Mouse (Mus musculus) bone marrow macrophage, adult 2 months (primary cell): ENCODE results near the gene Tor4a.

Experiments
- CTCF ChIP-seq: IDR thresholded peaks from 2 replicates; pipeline ENCODE4 v1.5.1; 2012; ENCODE audit warnings: low read depth, mild to moderate bottlenecking, low read length, moderate library complexity
- POLR2A ChIP-seq: IDR thresholded peaks from 2 replicates; pipeline ENCODE4 v1.6.1; 2012; ENCODE audit warnings: mild to moderate bottlenecking, low read depth, low read length, borderline replicate concordance

DNA sequence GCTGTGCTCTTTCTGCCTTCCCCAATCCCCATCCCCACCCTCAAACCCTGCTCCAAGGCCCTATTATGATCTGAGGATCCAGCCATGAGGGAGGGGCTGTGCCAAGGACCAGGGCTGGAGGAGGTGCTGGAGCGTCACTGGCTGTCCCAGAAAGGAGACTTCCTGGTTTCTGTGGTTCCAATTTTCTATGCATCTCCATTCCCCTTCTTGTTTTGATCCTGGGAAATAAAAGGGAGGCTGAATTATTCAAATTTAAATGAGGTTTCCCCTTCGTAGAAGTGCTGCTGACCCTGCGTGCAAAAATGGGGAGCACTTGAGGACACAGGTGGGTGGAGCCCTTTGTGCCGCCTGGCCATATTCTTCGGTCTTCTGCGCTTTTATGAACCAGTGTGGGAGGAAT, 14.0 kb downstream of the Tor4a start:
- TF ChIP-seq POLR2A (no peak), CTCF (no peak)
